Mouse (Mus musculus): Measurements from ENCODE around the gene Camta2. TPM values are rescaled to one million over a fixed set of nuclear protein-coding genes. Genes with fewer than 3 reads are reported as not detected.

Gene Camta2
- total and polyA plus RNA-seq, 2 experiments from 2014 or later, result 24.5 to 26.7 TPM

DNA sequence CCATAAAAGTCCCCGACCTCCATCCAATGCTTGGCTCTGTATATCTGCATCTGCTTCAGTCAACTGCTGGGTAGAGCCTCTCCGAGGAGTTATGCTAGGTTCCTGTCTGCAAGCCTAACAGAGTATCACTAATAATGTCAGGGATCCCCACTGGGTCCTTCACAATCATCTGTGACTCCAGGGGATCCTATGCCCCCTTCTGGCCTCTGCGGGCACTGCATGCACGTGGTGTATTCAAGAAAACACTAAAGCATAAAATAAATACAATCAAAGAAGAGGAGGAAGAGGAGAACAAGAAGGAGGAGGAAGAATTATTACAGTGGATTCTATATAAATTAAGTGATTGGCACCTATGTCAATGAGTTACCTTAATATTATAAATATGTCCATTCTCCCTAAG, 62.4 kb downstream of the Camta2 start:
- Histone ChIP-seq H3K36me3 (ENCODE audit: insufficient read depth, low read length) (no peaks in the 10 kb centered on the region), H3K4me3 (ENCODE audit: low read length) (no peak overlapping the region), H3K9ac (replicated peaks; ENCODE audit: low read length) (no peak overlapping the region), H3K4me1 (ENCODE audit: insufficient read depth, low read length) (no peaks in the 10 kb centered on the region), H3K9me3 (ENCODE audit: low read length) (no peaks in the 10 kb centered on the region), H3K27ac (no peak overlapping the region), H3K4me2 (ENCODE audit: low read depth, low read length) (no peak overlapping the region), H3K27me3 (ENCODE audit: insufficient read depth, low read length) (no peaks in the 10 kb centered on the region)
- WGBS, result 38% methylated on average over 4 of the region's 4 CpGs
- peak; percentile 60 for DNase-seq (ENCODE audit: low spot score)
- TF ChIP-seq CTCF (IDR thresholded peaks at IDR 0.05; ENCODE audit: low read depth), result peak; percentile 73
- no peak for ATAC-seq

DNA sequence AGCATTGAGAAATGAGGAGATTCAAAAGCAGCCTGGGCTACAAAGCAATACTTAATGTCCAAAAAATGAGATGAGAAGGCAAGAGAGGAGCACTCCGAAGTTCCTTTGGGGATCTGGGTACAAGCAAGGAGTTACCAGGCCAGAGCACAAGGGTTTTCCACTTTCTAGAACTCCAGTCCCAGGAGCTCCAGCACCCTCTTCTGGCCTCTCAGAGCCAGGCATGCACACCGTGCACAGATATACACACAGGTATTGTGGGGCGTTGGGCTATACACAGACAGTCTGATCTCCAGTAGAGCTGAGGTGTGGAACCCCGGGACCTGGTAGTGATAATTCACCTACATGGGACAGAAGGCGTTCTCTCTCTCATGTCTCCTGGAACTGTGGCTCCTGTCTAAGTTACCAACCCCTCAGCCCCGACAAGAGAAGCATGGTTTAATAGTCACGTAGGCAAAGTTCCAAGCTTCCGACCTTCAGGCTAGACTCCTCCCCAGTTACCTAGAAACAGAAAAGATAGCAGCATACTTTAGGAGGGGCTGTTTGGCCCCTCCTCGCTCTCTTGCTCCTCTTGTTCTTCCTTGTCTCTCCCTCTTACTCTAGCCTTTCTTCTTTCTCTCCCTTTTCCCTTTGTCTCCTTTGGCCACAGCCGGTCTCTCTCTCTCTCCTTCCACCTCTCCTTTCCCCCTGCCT, 64.7 kb downstream of the Camta2 start:
- TF ChIP-seq CTCF (IDR thresholded peaks at IDR 0.05; ENCODE audit: low read depth), result peak; percentile 35
- H3K4me3 ChIP-seq (ENCODE audit: low read length), result no peak overlapping the region
- 79% methylated on average over 10 of the region's 10 CpGs for WGBS
- DNase-seq (ENCODE audit: low spot score) (no peak), ATAC-seq (no peak)
- no peaks in the 10 kb centered on the region for H3K27me3 ChIP-seq (ENCODE audit: insufficient read depth, low read length)
- no peaks in the 10 kb centered on the region for H3K4me1 ChIP-seq (ENCODE audit: insufficient read depth, low read length)
- H3K36me3 ChIP-seq (ENCODE audit: insufficient read depth, low read length), result no peaks in the 10 kb centered on the region
- H3K27ac ChIP-seq, result no peak overlapping the region
- H3K9ac ChIP-seq (replicated peaks; ENCODE audit: low read length), result no peak overlapping the region
- no peak overlapping the region for H3K4me2 ChIP-seq (ENCODE audit: low read depth, low read length)
- H3K9me3 ChIP-seq (ENCODE audit: low read length), result no peaks in the 10 kb centered on the region

- ATAC-seq (no peak), DNase-seq (ENCODE audit: low spot score) (no peak)
- no peak for TF ChIP-seq CTCF (IDR thresholded peaks at IDR 0.05; ENCODE audit: low read depth)
- Histone ChIP-seq H3K9ac (replicated peaks; ENCODE audit: low read length) (no peak overlapping the region), H3K27ac (no peak overlapping the region), H3K4me3 (ENCODE audit: low read length) (no peak overlapping the region), H3K27me3 (ENCODE audit: insufficient read depth, low read length) (no peaks in the 10 kb centered on the region), H3K36me3 (ENCODE audit: insufficient read depth, low read length) (no peaks in the 10 kb centered on the region), H3K4me1 (ENCODE audit: insufficient read depth, low read length) (no peaks in the 10 kb centered on the region), H3K9me3 (ENCODE audit: low read length) (no peaks in the 10 kb centered on the region), H3K4me2 (ENCODE audit: low read depth, low read length) (no peak overlapping the region)
- WGBS, result 34% methylated on average over 7 of the region's 7 CpGs
Observed at GRCm38 (mm10) chr11:70621972-70622814, 65.7 kb downstream of the Camta2 start.

Small RNA genes within 50 kb of the gene (microRNA-seq; reads per million reads assigned to microRNA genes)
- 0.35 to 0.72 reads per million in 2 experiments for gene Mir6925

Other genes with a start within 250 kb of the Camta2 start
- gene Med11, start 236.2 kb downstream of the Camta2 start, total RNA-seq (2014; rRNA removed), result 22.9 and 23.7 TPM in 2 replicates
- gene Med11, start 236.2 kb downstream of the Camta2 start, polyA plus RNA-seq (2015; fragmentation: Nextera tagmentation; extraction: Ambion mirVana), result 29.3 and 30.5 TPM in 2 replicates
- 0.11 and 1.2 TPM in 2 replicates for gene Zmynd15, start 228.7 kb downstream of the Camta2 start, total RNA-seq (2014; rRNA removed)
- 0.39 and 0.96 TPM in 2 replicates for gene Zmynd15, start 228.7 kb downstream of the Camta2 start, polyA plus RNA-seq (2015; fragmentation: Nextera tagmentation; extraction: Ambion mirVana)
- gene Cxcl16, start 228.1 kb downstream of the Camta2 start, total RNA-seq (2014; rRNA removed), result 2.8 and 3.3 TPM in 2 replicates
- gene Cxcl16, start 228.1 kb downstream of the Camta2 start, polyA plus RNA-seq (2015; fragmentation: Nextera tagmentation; extraction: Ambion mirVana), result 3.4 and 4.1 TPM in 2 replicates
- 4.9 and 17.1 TPM in 2 replicates for gene Tm4sf5, start 182.9 kb downstream of the Camta2 start, total RNA-seq (2014; rRNA removed)
- gene Tm4sf5, start 182.9 kb downstream of the Camta2 start, polyA plus RNA-seq (2015; fragmentation: Nextera tagmentation; extraction: Ambion mirVana), result 6.9 and 8.6 TPM in 2 replicates
- gene Vmo1, start 173.5 kb downstream of the Camta2 start, total RNA-seq (2014; rRNA removed), result not detected in 2 replicates
- not detected in 2 replicates for gene Vmo1, start 173.5 kb downstream of the Camta2 start, polyA plus RNA-seq (2015; fragmentation: Nextera tagmentation; extraction: Ambion mirVana)
- gene Gltpd2, start 168.9 kb downstream of the Camta2 start, total RNA-seq (2014; rRNA removed), result not detected in 2 replicates
- gene Gltpd2, start 168.9 kb downstream of the Camta2 start, polyA plus RNA-seq (2015; fragmentation: Nextera tagmentation; extraction: Ambion mirVana), result 0.24 and 0.31 TPM in 2 replicates
- 409 and 504 TPM in 2 replicates for gene Psmb6, start 162.7 kb downstream of the Camta2 start, total RNA-seq (2014; rRNA removed)
- 829 and 887 TPM in 2 replicates for gene Psmb6, start 162.7 kb downstream of the Camta2 start, polyA plus RNA-seq (2015; fragmentation: Nextera tagmentation; extraction: Ambion mirVana)
- not detected in 2 replicates for gene Gm40193, start 155.2 kb downstream of the Camta2 start, total RNA-seq (2014; rRNA removed)
- gene Gm40193, start 155.2 kb downstream of the Camta2 start, polyA plus RNA-seq (2015; fragmentation: Nextera tagmentation; extraction: Ambion mirVana), result not detected in 2 replicates
- gene Pld2, start 148.0 kb downstream of the Camta2 start, total RNA-seq (2014; rRNA removed), result 46.0 and 64.3 TPM in 2 replicates
- 17.7 and 19.1 TPM in 2 replicates for gene Pld2, start 148.0 kb downstream of the Camta2 start, polyA plus RNA-seq (2015; fragmentation: Nextera tagmentation; extraction: Ambion mirVana)
- 56.6 and 73.3 TPM in 2 replicates for gene Mink1, start 125.2 kb downstream of the Camta2 start, total RNA-seq (2014; rRNA removed)
- 13.6 and 15.2 TPM in 2 replicates for gene Mink1, start 125.2 kb downstream of the Camta2 start, polyA plus RNA-seq (2015; fragmentation: Nextera tagmentation; extraction: Ambion mirVana)
- not detected in 2 replicates for gene 4930544D05Rik, start 72.3 kb downstream of the Camta2 start, total RNA-seq (2014; rRNA removed)
- not detected in 2 replicates for gene 4930544D05Rik, start 72.3 kb downstream of the Camta2 start, polyA plus RNA-seq (2015; fragmentation: Nextera tagmentation; extraction: Ambion mirVana)
- 4.5 TPM in 1 of 2 replicates, not detected in the other for gene Chrne, start 68.9 kb downstream of the Camta2 start, total RNA-seq (2014; rRNA removed)
- 0.42 and 0.59 TPM in 2 replicates for gene Chrne, start 68.9 kb downstream of the Camta2 start, polyA plus RNA-seq (2015; fragmentation: Nextera tagmentation; extraction: Ambion mirVana)
- not detected in 2 replicates for gene Gp1ba, start 49.0 kb downstream of the Camta2 start, total RNA-seq (2014; rRNA removed)
- gene Gp1ba, start 49.0 kb downstream of the Camta2 start, polyA plus RNA-seq (2015; fragmentation: Nextera tagmentation; extraction: Ambion mirVana), result 0.24 and 0.42 TPM in 2 replicates
- 70.2 and 87.3 TPM in 2 replicates for gene Rnf167, start 40.9 kb downstream of the Camta2 start, total RNA-seq (2014; rRNA removed)
- 100 and 105 TPM in 2 replicates for gene Rnf167, start 40.9 kb downstream of the Camta2 start, polyA plus RNA-seq (2015; fragmentation: Nextera tagmentation; extraction: Ambion mirVana)
- 154 and 160 TPM in 2 replicates for gene Slc25a11, start 40.6 kb downstream of the Camta2 start, total RNA-seq (2014; rRNA removed)
- 168 and 171 TPM in 2 replicates for gene Slc25a11, start 40.6 kb downstream of the Camta2 start, polyA plus RNA-seq (2015; fragmentation: Nextera tagmentation; extraction: Ambion mirVana)
- gene Pfn1, start 33.5 kb downstream of the Camta2 start, total RNA-seq (2014; rRNA removed), result 460 and 560 TPM in 2 replicates
- gene Pfn1, start 33.5 kb downstream of the Camta2 start, polyA plus RNA-seq (2015; fragmentation: Nextera tagmentation; extraction: Ambion mirVana), result 606 and 634 TPM in 2 replicates
- 12.4 and 17.7 TPM in 2 replicates for gene Eno3, start 30.9 kb downstream of the Camta2 start, total RNA-seq (2014; rRNA removed)
- gene Eno3, start 30.9 kb downstream of the Camta2 start, polyA plus RNA-seq (2015; fragmentation: Nextera tagmentation; extraction: Ambion mirVana), result 5.9 and 8.3 TPM in 2 replicates
- 31.9 and 43.1 TPM in 2 replicates for gene Spag7, start 18.7 kb downstream of the Camta2 start, total RNA-seq (2014; rRNA removed)
- 138 and 142 TPM in 2 replicates for gene Spag7, start 18.7 kb downstream of the Camta2 start, polyA plus RNA-seq (2015; fragmentation: Nextera tagmentation; extraction: Ambion mirVana)
- 0.72 and 0.94 TPM in 2 replicates for gene Inca1, start 12.1 kb upstream of the Camta2 start, total RNA-seq (2014; rRNA removed)
- gene Inca1, start 12.1 kb upstream of the Camta2 start, polyA plus RNA-seq (2015; fragmentation: Nextera tagmentation; extraction: Ambion mirVana), result 2.3 and 3.1 TPM in 2 replicates
- gene Kif1c, start 12.4 kb upstream of the Camta2 start, total RNA-seq (2014; rRNA removed), result 27.3 and 31.5 TPM in 2 replicates
- 1.7 and 1.9 TPM in 2 replicates for gene Kif1c, start 12.4 kb upstream of the Camta2 start, polyA plus RNA-seq (2015; fragmentation: Nextera tagmentation; extraction: Ambion mirVana)
- 6.8 and 9.8 TPM in 2 replicates for gene Zfp3, start 76.1 kb upstream of the Camta2 start, total RNA-seq (2014; rRNA removed)
- 10.2 and 11.2 TPM in 2 replicates for gene Zfp3, start 76.1 kb upstream of the Camta2 start, polyA plus RNA-seq (2015; fragmentation: Nextera tagmentation; extraction: Ambion mirVana)
- gene Scimp, start 124.5 kb upstream of the Camta2 start, total RNA-seq (2014; rRNA removed), result not detected in 2 replicates
- 0.14 TPM in 1 of 2 replicates, not detected in the other for gene Scimp, start 124.5 kb upstream of the Camta2 start, polyA plus RNA-seq (2015; fragmentation: Nextera tagmentation; extraction: Ambion mirVana)
- gene Rabep1, start 156.7 kb upstream of the Camta2 start, total RNA-seq (2014; rRNA removed), result 45.7 and 47.1 TPM in 2 replicates
- 101 and 104 TPM in 2 replicates for gene Rabep1, start 156.7 kb upstream of the Camta2 start, polyA plus RNA-seq (2015; fragmentation: Nextera tagmentation; extraction: Ambion mirVana)